12 mouse cellular contexts compared by ENCODE assay signal in genomic region chr15:101147910-101148273, GRCm38 (mm10). TPM values are rescaled to one million over a fixed set of nuclear protein-coding genes. Genes with fewer than 3 reads are reported as not detected.
DNase-seq lines count a peak whose midpoint lies in the region; ATAC-seq lines count a peak whose summit lies in the region.
"Had no signal": no experiment of that assay in that cellular context is flagged by ENCODE, and none has a peak within 500 bp of the region (broad histone marks: within the 10 kb centered on the region; RNA-seq: fewer than 3 reads in every experiment).

No protein-coding gene starts in this region.

- ATAC-seq in liver, embryonic 11.5 days (replicated peaks; ENCODE audit: low FRiP score): no peak
- ATAC-seq in heart, embryonic 11.5 days (replicated peaks; ENCODE audit: insufficient number of reproducible peaks, low FRiP score, low TSS enrichment): 0 out of 2 replicates have a peak, but pooled peaks have one; percentile 8
- no peak for ATAC-seq in intestine, embryonic 16.5 days
- no peak for ATAC-seq in megakaryocyte progenitor cell, adult 5-6 weeks (replicated peaks; ENCODE audit: poor library complexity)
- ATAC-seq: Patski had no signal

- 5% methylated on average over 6 of the region's 6 CpGs for WGBS in liver, embryonic 11.5 days
- WGBS in heart, embryonic 11.5 days (ENCODE audit: insufficient replicate concordance): 6% methylated on average over 6 of the region's 6 CpGs
- WGBS in intestine, embryonic 16.5 days: 14% methylated on average over 6 of the region's 6 CpGs

- no peaks in the 10 kb centered on the region for H3K36me3 ChIP-seq in liver, embryonic 11.5 days (ENCODE audit: control insufficient read depth, insufficient read depth, low read length)
- H3K36me3 ChIP-seq in heart, embryonic 11.5 days (ENCODE audit: control insufficient read depth, insufficient read depth, low read length): no peaks in the 10 kb centered on the region
- H3K36me3 ChIP-seq in intestine, embryonic 16.5 days (ENCODE audit: control insufficient read depth, insufficient read depth, low read length): no peaks in the 10 kb centered on the region
- H3K36me3 ChIP-seq: embryonic facial prominence, embryonic 15.5 days; limb, embryonic 12.5 days had no signal

- H3K9me3 ChIP-seq in liver, embryonic 11.5 days (ENCODE audit: control insufficient read depth, low read length): no peaks in the 10 kb centered on the region
- H3K9me3 ChIP-seq in heart, embryonic 11.5 days (replicated peaks; ENCODE audit: control insufficient read depth, low read length): no peaks in the 10 kb centered on the region
- no peaks in the 10 kb centered on the region for H3K9me3 ChIP-seq in intestine, embryonic 16.5 days (ENCODE audit: control insufficient read depth, low read length)
- H3K9me3 ChIP-seq: embryonic facial prominence, embryonic 15.5 days; limb, embryonic 12.5 days had no signal

- H3K4me3 ChIP-seq in liver, embryonic 11.5 days (ENCODE audit: low read depth, low read length): no peak overlapping the region
- H3K4me3 ChIP-seq in heart, embryonic 11.5 days (ENCODE audit: low read depth, low read length): no peak overlapping the region
- H3K4me3 ChIP-seq in intestine, embryonic 16.5 days (ENCODE audit: low read length): no peak overlapping the region
- H3K4me3 ChIP-seq: embryonic facial prominence, embryonic 15.5 days; limb, embryonic 12.5 days had no signal

- no peaks in the 10 kb centered on the region for H3K27me3 ChIP-seq in liver, embryonic 11.5 days (replicated peaks; ENCODE audit: control insufficient read depth, insufficient read depth, low read length)
- H3K27me3 ChIP-seq in heart, embryonic 11.5 days (ENCODE audit: control insufficient read depth, insufficient read depth, low read length): no peaks in the 10 kb centered on the region
- no peaks in the 10 kb centered on the region for H3K27me3 ChIP-seq in intestine, embryonic 16.5 days (replicated peaks; ENCODE audit: control insufficient read depth, insufficient read depth, low read length)
- H3K27me3 ChIP-seq: embryonic facial prominence, embryonic 15.5 days; Patski had no signal

- peaks cover 43% of the 10 kb centered on the region for H3K4me1 ChIP-seq in liver, embryonic 11.5 days (replicated peaks; ENCODE audit: control insufficient read depth, insufficient read depth, low read length)
- peaks cover 41% of the 10 kb centered on the region for H3K4me1 ChIP-seq in heart, embryonic 11.5 days (ENCODE audit: control insufficient read depth, insufficient read depth, low read length)
- peaks cover 42% of the 10 kb centered on the region for H3K4me1 ChIP-seq in intestine, embryonic 16.5 days (ENCODE audit: control insufficient read depth, insufficient read depth, low read length)

- peak overlapping the region; percentile 43; the same call in 1 of the 2 replicates for H3K27ac ChIP-seq in liver, embryonic 11.5 days (ENCODE audit: low read depth, low read length)
- peak overlapping the region; percentile 70 for H3K27ac ChIP-seq in heart, embryonic 11.5 days (ENCODE audit: low read depth, low read length)
- H3K27ac ChIP-seq in intestine, embryonic 16.5 days (ENCODE audit: low read length): peak overlapping the region; percentile 24; the same call in 1 of the 2 replicates
- H3K27ac ChIP-seq: embryonic facial prominence, embryonic 15.5 days; limb, embryonic 12.5 days had no signal

- peak overlapping the region; percentile 54 for H3K4me2 ChIP-seq in liver, embryonic 11.5 days
- H3K4me2 ChIP-seq in heart, embryonic 11.5 days: peak overlapping the region; percentile 44
- H3K4me2 ChIP-seq in intestine, embryonic 16.5 days (ENCODE audit: low read depth, low read length): no peak overlapping the region
- H3K4me2 ChIP-seq: embryonic facial prominence, embryonic 15.5 days; limb, embryonic 12.5 days had no signal

- H3K9ac ChIP-seq in liver, embryonic 11.5 days (ENCODE audit: low read depth, low read length): no peak overlapping the region
- no peak overlapping the region for H3K9ac ChIP-seq in heart, embryonic 11.5 days (ENCODE audit: low read depth, low read length)
- H3K9ac ChIP-seq in intestine, embryonic 16.5 days (ENCODE audit: low read depth, low read length): peak overlapping the region; percentile 23; the same call in 1 of the 2 replicates
- H3K9ac ChIP-seq: embryonic facial prominence, embryonic 15.5 days; limb, embryonic 12.5 days had no signal

- DNase-seq in liver, embryonic 11.5 days (ENCODE audit: low spot score): no peak
- DNase-seq in liver: no peak
- peak; percentile 70 to 83 for DNase-seq in lung, postnatal 4 days
- DNase-seq in c-Kit-positive CD71-positive TER-119-positive erythroid progenitor cells, embryonic 14.5 days (ENCODE audit: low spot score): no peak
- no peak for DNase-seq in cerebellum, adult 11 months
- DNase-seq: gastrocnemius, postnatal 25 days had no signal

RNA-seq across cellular contexts. Expression of gene Acvrl1, which starts 19.6 kb away (rescaled TPM):
- 2.5 TPM in 2 replicates for polyA plus RNA-seq in liver, embryonic 11.5 days (2014; fragmentation: Nextera tagmentation; extraction: Ambion mirVana)
- polyA plus RNA-seq in heart, embryonic 11.5 days (2014; fragmentation: Nextera tagmentation; extraction: Ambion mirVana): 1.5 and 2.0 TPM in 2 replicates
- 31.2 and 31.9 TPM in 2 replicates for polyA plus RNA-seq in intestine, embryonic 16.5 days (2015; fragmentation: Nextera tagmentation; extraction: Ambion mirVana)
- 0.27 and 1.1 TPM in 2 replicates for total RNA-seq in megakaryocyte progenitor cell, adult 5-6 weeks (2015)
- 1.6 and 1.7 TPM in 2 replicates for total RNA-seq in megakaryocyte progenitor cell, adult 5-6 weeks (2017)
- polyA plus RNA-seq: Patski had no signal

RNA-seq across cellular contexts. Expression of gene Acvr1b, which starts 26.0 kb away (rescaled TPM):
- 4.2 and 4.4 TPM in 2 replicates for polyA plus RNA-seq in liver, embryonic 11.5 days (2014; fragmentation: Nextera tagmentation; extraction: Ambion mirVana)
- 8.0 and 8.9 TPM in 2 replicates for polyA plus RNA-seq in heart, embryonic 11.5 days (2014; fragmentation: Nextera tagmentation; extraction: Ambion mirVana)
- polyA plus RNA-seq in intestine, embryonic 16.5 days (2015; fragmentation: Nextera tagmentation; extraction: Ambion mirVana): 10.4 and 11.0 TPM in 2 replicates
- total RNA-seq in megakaryocyte progenitor cell, adult 5-6 weeks (2015): 3.4 and 4.8 TPM in 2 replicates
- total RNA-seq in megakaryocyte progenitor cell, adult 5-6 weeks (2017): 6.4 and 10.3 TPM in 2 replicates

RNA-seq across cellular contexts. Expression of gene Ankrd33, which starts 32.3 kb away (rescaled TPM):
- not detected in 2 replicates for polyA plus RNA-seq in liver, embryonic 11.5 days (2014; fragmentation: Nextera tagmentation; extraction: Ambion mirVana)
- not detected in 2 replicates for polyA plus RNA-seq in heart, embryonic 11.5 days (2014; fragmentation: Nextera tagmentation; extraction: Ambion mirVana)
- polyA plus RNA-seq in intestine, embryonic 16.5 days (2015; fragmentation: Nextera tagmentation; extraction: Ambion mirVana): not detected in 2 replicates
- not detected in 2 replicates for total RNA-seq in megakaryocyte progenitor cell, adult 5-6 weeks (2015)
- total RNA-seq in megakaryocyte progenitor cell, adult 5-6 weeks (2017): not detected in 2 replicates
- total RNA-seq: gastrocnemius, postnatal 25 days had no signal
- polyA plus RNA-seq: embryonic facial prominence, embryonic 15.5 days; limb, embryonic 12.5 days; Patski had no signal

Comparison
In these comparisons a context has a peak if more than half of its experiments do, and no peak if none do; other contexts are left out.
1. DNase-seq: peak in lung, postnatal 4 days (2 of 2); none in liver, embryonic 11.5 days (single experiment), liver (single experiment), c-Kit-positive CD71-positive TER-119-positive erythroid progenitor cells, embryonic 14.5 days (single experiment) and cerebellum, adult 11 months (single experiment).
2. Peak in every context shown above with its lines, with median percentiles within 50 percentile points of each other: H3K27ac ChIP-seq.